ENCODE assay signal across 11 mouse cellular contexts in genomic region chr5:124014180-124014579, GRCm38 (mm10). TPM values are rescaled to one million over a fixed set of nuclear protein-coding genes. Genes with fewer than 3 reads are reported as not detected.
DNase-seq lines count a peak whose midpoint lies in the region; ATAC-seq and TF ChIP-seq lines count a peak whose summit lies in the region.
"Had no signal": no experiment of that assay in that cellular context is flagged by ENCODE, and none has a peak within 500 bp of the region (broad histone marks: within the 10 kb centered on the region; RNA-seq: fewer than 3 reads in every experiment).

No protein-coding gene starts in this region.

- H3K27me3 ChIP-seq in heart, adult 2 months (ENCODE audit: control insufficient read depth, insufficient read depth, low read length) = no peaks in the 10 kb centered on the region
- no peaks in the 10 kb centered on the region for H3K27me3 ChIP-seq in liver, adult 2 months (ENCODE audit: control insufficient read depth, insufficient read depth, low read length)
- no peaks in the 10 kb centered on the region for H3K27me3 ChIP-seq in embryonic facial prominence, embryonic 15.5 days
- no peaks in the 10 kb centered on the region for H3K27me3 ChIP-seq in midbrain, embryonic 15.5 days (replicated peaks)

- H3K9me3 ChIP-seq in embryonic facial prominence, embryonic 15.5 days (replicated peaks) = no peaks in the 10 kb centered on the region
- no peaks in the 10 kb centered on the region for H3K9me3 ChIP-seq in midbrain, embryonic 15.5 days

- ATAC-seq in embryonic facial prominence, embryonic 15.5 days (ENCODE audit: insufficient number of reproducible peaks, low FRiP score, low TSS enrichment, low read depth) = no peak
- ATAC-seq in midbrain, embryonic 15.5 days (replicated peaks) = no peak

- no peak for TF ChIP-seq EP300 in heart, adult 2 months (IDR thresholded peaks at IDR 0.05; ENCODE audit: insufficient read depth, low read depth, low read length)

- TF ChIP-seq CTCF in heart, adult 2 months (IDR thresholded peaks at IDR 0.05) = no peak
- no peak for TF ChIP-seq CTCF in liver, adult 2 months (IDR thresholded peaks at IDR 0.05; ENCODE audit: low read depth, low read length)

- no peak overlapping the region for H3K4me2 ChIP-seq in embryonic facial prominence, embryonic 15.5 days (replicated peaks)
- no peak overlapping the region for H3K4me2 ChIP-seq in midbrain, embryonic 15.5 days

- peak overlapping the region; percentile 0 for H3K4me3 ChIP-seq in heart, adult 2 months
- no peak overlapping the region for H3K4me3 ChIP-seq in liver, adult 2 months (ENCODE audit: insufficient read depth, low read depth, low read length)
- H3K4me3 ChIP-seq in embryonic facial prominence, embryonic 15.5 days (replicated peaks) = no peak overlapping the region
- no peak overlapping the region for H3K4me3 ChIP-seq in midbrain, embryonic 15.5 days

- H3K27ac ChIP-seq in heart, adult 2 months = peak overlapping the region; percentile 80
- H3K27ac ChIP-seq in liver, adult 2 months (replicated peaks; ENCODE audit: insufficient read depth, low read depth, low read length) = 0 out of 2 replicates have a peak overlapping the region, but pooled peaks have one; percentile 0
- H3K27ac ChIP-seq in embryonic facial prominence, embryonic 15.5 days (replicated peaks) = 0 out of 2 replicates have a peak overlapping the region, but pooled peaks have one; percentile 63
- H3K27ac ChIP-seq in midbrain, embryonic 15.5 days = peak overlapping the region; percentile 61; the same call in 1 of the 2 replicates

- intact Hi-C loops in heart, adult 2 months (cut with DNase I) = loop anchor here (2.0 kb wide), 1 partner anchor 37 kb away; no protein-coding TSS in a partner anchor
- intact Hi-C loops in heart, postnatal 14 days (cut with DNase I) = no loop called here

- no peak for DNase-seq in heart, adult 2 months
- no peak for DNase-seq in heart, postnatal 14 days
- DNase-seq in liver, adult 2 months (ENCODE audit: extremely low read depth, low read depth, low spot score) = no peak
- DNase-seq in liver = no peak
- no peak for DNase-seq in spleen, postnatal 10 days (ENCODE audit: low spot score in 2 of 2)
- no peak for DNase-seq in layer of hippocampus, postnatal 14 days (ENCODE audit: low spot score in 2 of 2)
- DNase-seq: cerebellum, adult 11-12 months; right cerebral cortex, adult 18-20 months; thymus, adult 18-20 months had no signal

- H3K36me3 ChIP-seq in heart, adult 2 months (ENCODE audit: control insufficient read depth, insufficient read depth, low read length) = peaks cover 3% of the 10 kb centered on the region; the same call in 1 of the 2 replicates
- H3K36me3 ChIP-seq in liver, adult 2 months (ENCODE audit: control insufficient read depth, insufficient read depth, low read length) = no peaks in the 10 kb centered on the region; the same call in 1 of the 2 replicates
- H3K36me3 ChIP-seq in embryonic facial prominence, embryonic 15.5 days = peaks cover 10% of the 10 kb centered on the region; the same call in 1 of the 2 replicates
- peaks cover 4% of the 10 kb centered on the region; the same call in 1 of the 2 replicates for H3K36me3 ChIP-seq in midbrain, embryonic 15.5 days (replicated peaks)

- peaks cover 51% of the 10 kb centered on the region for H3K4me1 ChIP-seq in heart, adult 2 months (ENCODE audit: control insufficient read depth, insufficient read depth, low read length)
- peaks cover 48% of the 10 kb centered on the region for H3K4me1 ChIP-seq in liver, adult 2 months (ENCODE audit: control insufficient read depth, insufficient read depth, low read length)
- peaks cover 77% of the 10 kb centered on the region for H3K4me1 ChIP-seq in embryonic facial prominence, embryonic 15.5 days
- H3K4me1 ChIP-seq in midbrain, embryonic 15.5 days = peaks cover 78% of the 10 kb centered on the region

- no peak overlapping the region for H3K9ac ChIP-seq in heart, adult 2 months (ENCODE audit: low read depth, low read length)
- H3K9ac ChIP-seq in liver, adult 2 months (ENCODE audit: low read depth, low read length) = no peak overlapping the region
- no peak overlapping the region for H3K9ac ChIP-seq in embryonic facial prominence, embryonic 15.5 days
- no peak overlapping the region for H3K9ac ChIP-seq in midbrain, embryonic 15.5 days

- 45% methylated on average over 3 of the region's 3 CpGs for WGBS in heart, adult 2 months
- WGBS in liver, adult 2 months = 81% methylated on average over 3 of the region's 3 CpGs
- 61% methylated on average over 3 of the region's 3 CpGs for WGBS in embryonic facial prominence, embryonic 15.5 days
- 74% methylated on average over 3 of the region's 3 CpGs for WGBS in midbrain, embryonic 15.5 days

- peaks cover 12% of the 10 kb centered on the region for H3K79me2 ChIP-seq in heart, adult 2 months (replicated peaks; ENCODE audit: control insufficient read depth, insufficient read depth, low read length)
- H3K79me2 ChIP-seq in liver, adult 2 months (ENCODE audit: control insufficient read depth, insufficient read depth, low read length) = peaks cover 64% of the 10 kb centered on the region

- TF ChIP-seq POLR2A in heart, adult 2 months (IDR thresholded peaks at IDR 0.05; ENCODE audit: insufficient read depth, low read depth, low read length) = no peak
- TF ChIP-seq POLR2A in liver, adult 2 months (IDR thresholded peaks at IDR 0.05; ENCODE audit: extremely low read depth, insufficient read depth, low read length) = no peak

RNA-seq across cellular contexts. Expression of gene Vps37b, which starts 17.9 kb away (rescaled TPM):
- 10 to 100 TPM; 16.0 to 16.7 TPM for total RNA-seq in heart, adult 2 months (2021)
- 22.7 and 29.4 TPM in 2 replicates for polyA plus RNA-seq in heart, adult 2 months (2012; rRNA removed)
- total RNA-seq in heart, postnatal 14 days (2021) = 10 to 100 TPM; 22.2 to 22.7 TPM
- total RNA-seq in liver, adult 2 months (2014; rRNA removed) = 4.4 and 6.2 TPM in 2 replicates
- polyA plus RNA-seq in liver, adult 2 months (2012; rRNA removed) = 27.3 and 31.4 TPM in 2 replicates
- polyA plus RNA-seq in embryonic facial prominence, embryonic 15.5 days (2015; fragmentation: Nextera tagmentation; extraction: Ambion mirVana) = 37.7 and 39.1 TPM in 2 replicates
- polyA plus RNA-seq in midbrain, embryonic 15.5 days (2015; fragmentation: Nextera tagmentation; extraction: Ambion mirVana) = 66.7 and 73.7 TPM in 2 replicates
- total RNA-seq in layer of hippocampus, postnatal 14 days (2021) = 10 to 100 TPM; 35.9 to 41.0 TPM

RNA-seq across cellular contexts. Expression of gene Hip1r, which starts 40.8 kb away (rescaled TPM):
- 10 to 100 TPM; 16.3 to 16.7 TPM for total RNA-seq in heart, adult 2 months (2021)
- 7.0 and 7.9 TPM in 2 replicates for polyA plus RNA-seq in heart, adult 2 months (2012; rRNA removed)
- 10 to 100 TPM; 23.2 to 25.0 TPM for total RNA-seq in heart, postnatal 14 days (2021)
- 9.1 and 9.7 TPM in 2 replicates for total RNA-seq in liver, adult 2 months (2014; rRNA removed)
- 9.2 and 11.5 TPM in 2 replicates for polyA plus RNA-seq in liver, adult 2 months (2012; rRNA removed)
- 14.2 and 16.1 TPM in 2 replicates for polyA plus RNA-seq in embryonic facial prominence, embryonic 15.5 days (2015; fragmentation: Nextera tagmentation; extraction: Ambion mirVana)
- 29.8 and 30.7 TPM in 2 replicates for polyA plus RNA-seq in midbrain, embryonic 15.5 days (2015; fragmentation: Nextera tagmentation; extraction: Ambion mirVana)
- 10 to 100 TPM; 61.2 to 63.8 TPM for total RNA-seq in layer of hippocampus, postnatal 14 days (2021)

Comparison
In these comparisons a context has a peak if more than half of its experiments do, and no peak if none do; other contexts are left out.
1. H3K27ac ChIP-seq: peak in every context shown above with its lines; median percentile 80 in heart, adult 2 months; 63 in embryonic facial prominence, embryonic 15.5 days; 61 in midbrain, embryonic 15.5 days; 0 in liver, adult 2 months.